Mouse (Mus musculus) heart, postnatal 0 days (tissue): ENCODE results near the gene Rnf135. TPM values are rescaled to one million over a fixed set of nuclear protein-coding genes. Genes with fewer than 3 reads are reported as not detected.

Experiments used
- ATAC-seq: fragments of 200-750 bp; cut with Nextera tagmentation; 2 replicates; pipeline ENCODE4 v1.8.0; 2017; ENCODE audit warnings: low read depth, moderate number of reproducible peaks, moderate library complexity; ENCODE audit not compliant: insufficient read depth
- DNase-seq: peaks from one replicate; pipeline ENCODE4 v3.0.0-alpha.2; 2016; ENCODE audit warnings: low spot score
- H3K27ac ChIP-seq: fragments of 300-500 bp; sonication (generic); 2 replicates; pipeline ENCODE4 v1.5.1; 2014; ENCODE audit warnings: low read depth, mild to moderate bottlenecking
- H3K27me3 ChIP-seq: fragments of 300-500 bp; sonication (generic); 2 replicates; pipeline ENCODE4 v1.6.1; 2014; ENCODE audit warnings: low read length, mixed read lengths; ENCODE audit not compliant: control insufficient read depth, insufficient read depth
- H3K36me3 ChIP-seq: fragments of 300-500 bp; sonication (generic); replicated peaks from 2 replicates; pipeline ENCODE4 v1.6.1; 2014; ENCODE audit warnings: low read length, mixed read lengths; ENCODE audit not compliant: control insufficient read depth, insufficient read depth
- H3K4me1 ChIP-seq: fragments of 300-500 bp; sonication (generic); 2 replicates; pipeline ENCODE4 v1.6.1; 2014; ENCODE audit warnings: antibody characterized with exemption; ENCODE audit not compliant: control insufficient read depth, insufficient read depth
- H3K4me2 ChIP-seq: fragments of 300-500 bp; sonication (generic); 2 replicates; pipeline ENCODE4 v1.6.1; 2014; ENCODE audit warnings: low read depth, mild to moderate bottlenecking, low read length, moderate library complexity
- H3K4me3 ChIP-seq: fragments of 300-500 bp; sonication (generic); 2 replicates; pipeline ENCODE4 v1.5.1; 2014; ENCODE audit warnings: low read depth, low read length
- H3K9ac ChIP-seq: fragments of 300-500 bp; sonication (generic); replicated peaks from 2 replicates; pipeline ENCODE4 v1.6.1; 2014; ENCODE audit warnings: low read depth, low read length, mixed read lengths
- H3K9me3 ChIP-seq: fragments of 300-500 bp; sonication (generic); replicated peaks from 2 replicates; pipeline ENCODE4 v1.6.1; 2016; ENCODE audit warnings: low read length; ENCODE audit not compliant: control insufficient read depth
- CTCF ChIP-seq: IDR thresholded peaks from 2 replicates; pipeline ENCODE4 v1.5.1; 2016; ENCODE audit warnings: antibody characterized with exemption, control low read depth, low read depth
- EP300 ChIP-seq: IDR thresholded peaks from 2 replicates; pipeline ENCODE4 v1.6.1; 2016; ENCODE audit warnings: antibody characterized with exemption, low read depth
- WGBS: fragments of 180-500 bp; shearing (Covaris S2); extraction: QIAGEN DNeasy Blood & Tissue Kit; methylation state at CpG from one replicate; pipeline ENCODE4 v1.1.7; 2014; 5-methylcytosine and 5-hydroxymethylcytosine counted together
- polyA plus RNA-seq: library from polyadenylated mRNA; unstranded; fragments of >200 nt; fragmentation: Nextera tagmentation; extraction: Ambion mirVana; gene quantifications from 2 replicates; pipeline ENCODE4 v1.2.1, GENCODE M21; 2015
- total RNA-seq: library from RNA; depleted of rRNA; stranded (reverse); fragments of >200 nt; gene quantifications from 2 replicates; pipeline ENCODE4 v1.2.3, GENCODE M21; 2014; ENCODE audit warnings: low replicate concordance

Rnf135 gene
- total and polyA plus RNA-seq, 2 experiments from 2014 or later, result 10.2 to 12.9 TPM

DNA sequence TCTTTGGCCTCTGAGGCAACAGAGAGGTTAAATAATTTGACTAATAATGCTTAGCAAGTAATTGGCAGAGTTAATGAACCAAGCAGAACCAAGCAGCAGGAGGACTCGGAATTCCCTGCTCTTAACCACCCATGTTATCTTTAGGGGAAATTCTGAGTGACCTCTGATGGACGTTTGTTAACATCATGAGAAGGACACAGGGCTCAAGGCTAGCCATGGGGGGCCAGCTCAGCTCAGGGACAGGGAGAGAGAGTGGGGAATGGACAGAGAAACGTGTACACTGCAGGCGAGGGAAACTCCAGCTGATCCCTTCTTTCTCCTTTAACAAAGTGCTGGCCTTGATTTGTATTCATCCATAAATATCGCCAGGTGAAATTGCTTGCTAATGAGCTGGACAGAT is 21.3 kb downstream of the Rnf135 start:
- no peak for DNase-seq
- Histone ChIP-seq H3K4me1 (peaks cover 4% of the 10 kb centered on the region), H3K9me3 (no peaks in the 10 kb centered on the region), H3K27me3 (no peaks in the 10 kb centered on the region), H3K27ac (no peak overlapping the region), H3K4me2 (no peak overlapping the region), H3K4me3 (no peak overlapping the region), H3K9ac (no peak overlapping the region), H3K36me3 (no peaks in the 10 kb centered on the region)
- WGBS, result 57% methylated on average over 5 of the region's 5 CpGs
- TF ChIP-seq EP300, result no peak
- TF ChIP-seq CTCF, result no peak
- ATAC-seq, result no peak

DNA sequence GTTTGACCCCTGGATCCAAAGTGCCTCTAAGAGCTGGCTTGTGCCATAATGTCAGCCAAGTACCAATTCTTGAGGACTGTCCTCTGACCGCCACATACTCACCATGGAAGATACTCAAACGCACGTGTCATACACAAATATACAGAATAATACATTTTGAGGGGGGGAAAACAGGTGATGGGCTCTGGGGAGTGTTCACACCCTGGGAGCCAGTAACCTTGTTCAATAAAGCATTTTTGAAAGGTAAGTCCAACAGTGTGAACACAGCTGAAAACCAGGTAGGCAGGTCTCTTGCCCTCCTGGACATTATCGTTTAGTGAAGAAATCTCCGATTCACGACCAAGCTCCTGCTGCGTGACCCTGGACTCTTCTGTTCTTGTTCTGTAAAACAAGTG is 24.8 kb downstream of the Rnf135 start:
- no peak overlapping the region for H3K27ac ChIP-seq
- H3K4me3 ChIP-seq, result no peak overlapping the region
- no peaks in the 10 kb centered on the region for H3K9me3 ChIP-seq
- 35% methylated on average over 7 of the region's 7 CpGs for WGBS
- DNase-seq, result no peak
- no peaks in the 10 kb centered on the region for H3K27me3 ChIP-seq
- H3K4me1 ChIP-seq, result peaks cover 10% of the 10 kb centered on the region
- H3K36me3 ChIP-seq, result no peaks in the 10 kb centered on the region
- TF ChIP-seq CTCF (no peak), EP300 (0 out of 2 replicates have a peak, but pooled peaks have one; percentile 16)
- H3K9ac ChIP-seq, result no peak overlapping the region
- no peak overlapping the region for H3K4me2 ChIP-seq
- no peak for ATAC-seq

DNA sequence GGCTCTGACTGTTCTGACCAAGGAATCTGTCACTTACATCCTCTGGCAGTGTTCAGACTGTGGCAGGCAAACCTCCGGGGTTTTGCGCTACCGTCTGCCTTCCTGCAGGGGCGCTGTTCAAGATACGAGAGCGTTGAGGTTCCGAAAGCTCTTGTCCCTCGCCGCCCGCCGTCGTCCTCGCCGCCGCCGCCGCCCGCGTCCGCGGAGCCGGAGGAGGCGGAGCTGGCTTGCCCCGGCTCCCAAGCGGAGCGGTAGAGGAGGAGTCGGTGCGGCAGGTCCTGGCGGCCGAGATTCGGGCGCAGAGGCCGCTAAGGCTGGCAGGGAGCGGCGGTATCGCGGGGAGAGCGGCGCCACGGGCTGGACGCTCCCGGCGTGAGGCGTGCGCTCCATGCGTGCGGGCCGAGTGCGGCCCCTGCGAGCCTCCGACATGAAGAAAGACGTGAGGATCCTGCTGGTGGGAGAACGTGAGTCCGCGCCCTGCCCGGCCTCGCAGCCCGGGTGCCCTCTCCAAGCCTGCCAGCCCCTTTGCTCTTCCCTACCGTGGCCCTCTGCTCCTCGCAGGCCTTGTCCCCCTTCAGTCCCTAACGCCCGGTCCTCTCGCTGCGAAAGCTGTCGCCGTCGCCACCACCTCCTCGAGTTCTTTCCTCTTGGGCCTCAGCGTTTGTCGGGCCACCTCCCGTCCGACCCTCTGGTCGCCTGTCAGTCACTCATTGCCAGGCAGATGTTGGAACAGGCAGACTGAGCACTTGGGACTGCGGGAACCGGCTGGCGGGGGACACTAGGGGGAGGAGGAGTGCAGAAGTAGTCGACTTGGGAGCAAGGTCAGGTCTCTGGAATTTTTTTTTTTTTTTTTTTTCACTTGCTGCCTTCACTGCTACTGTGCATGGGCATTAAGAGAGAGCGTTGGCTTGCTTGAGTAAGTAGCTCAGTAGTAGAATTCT is 25.5 kb downstream of the Rnf135 start, which contains the start of gene Rhot1:
TSS of gene Rhot1 (plus strand) at position 160 of the 941 bp plus-strand sequence.
- ATAC-seq (peak; percentile 93), DNase-seq (peak; percentile 92)
- Histone ChIP-seq H3K36me3 (peaks cover 4% of the 10 kb centered on the region; the same call in 1 of the 2 replicates), H3K4me3 (peak within 1 kb of the TSS; percentile 98), H3K4me2 (peak within 1 kb of the TSS; percentile 73), H3K27me3 (no peaks in the 10 kb centered on the region), H3K27ac (peak within 1 kb of the TSS; percentile 99), H3K9ac (peak within 1 kb of the TSS; percentile 97), H3K9me3 (no peaks in the 10 kb centered on the region), H3K4me1 (peaks cover 10% of the 10 kb centered on the region)
- TF ChIP-seq CTCF, result peak; percentile 87
- 0 out of 2 replicates have a peak, but pooled peaks have one; percentile 13 for TF ChIP-seq EP300
- under 1% methylated on average over 74 of the region's 78 CpGs for WGBS

DNA sequence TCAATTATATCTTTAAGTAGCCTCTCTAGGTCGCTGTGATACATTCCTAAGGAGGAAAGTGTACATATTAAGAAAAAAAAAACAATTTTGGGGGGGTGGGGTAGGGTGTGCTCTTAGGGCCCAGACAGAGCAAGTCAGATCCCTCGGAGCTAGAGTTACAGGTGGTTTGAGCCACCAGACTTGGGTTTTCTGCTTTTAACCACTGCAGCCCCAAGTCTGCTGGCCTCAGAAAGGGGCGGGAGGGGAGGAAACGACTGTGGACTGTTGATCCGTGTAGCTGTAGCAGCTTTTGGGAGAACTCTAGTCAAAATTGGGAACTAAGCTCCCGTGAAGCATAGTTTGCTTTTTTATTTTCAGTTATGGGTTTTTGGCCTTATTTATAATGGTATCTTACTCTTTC is 26.7 kb downstream of the Rnf135 start:
- peak overlapping the region; percentile 99; the same call in 1 of the 2 replicates for H3K27ac ChIP-seq
- H3K36me3 ChIP-seq, result peaks cover 12% of the 10 kb centered on the region
- DNase-seq (no peak), ATAC-seq (no peak)
- peak overlapping the region; percentile 98 for H3K4me3 ChIP-seq
- TF ChIP-seq CTCF (no peak), EP300 (no peak)
- no peaks in the 10 kb centered on the region for H3K9me3 ChIP-seq
- 31% methylated on average over 6 of the region's 6 CpGs for WGBS
- H3K4me2 ChIP-seq, result peak overlapping the region; percentile 73
- H3K27me3 ChIP-seq, result no peaks in the 10 kb centered on the region
- no peak overlapping the region; the same call in 1 of the 2 replicates for H3K9ac ChIP-seq
- peaks cover 10% of the 10 kb centered on the region for H3K4me1 ChIP-seq

DNA sequence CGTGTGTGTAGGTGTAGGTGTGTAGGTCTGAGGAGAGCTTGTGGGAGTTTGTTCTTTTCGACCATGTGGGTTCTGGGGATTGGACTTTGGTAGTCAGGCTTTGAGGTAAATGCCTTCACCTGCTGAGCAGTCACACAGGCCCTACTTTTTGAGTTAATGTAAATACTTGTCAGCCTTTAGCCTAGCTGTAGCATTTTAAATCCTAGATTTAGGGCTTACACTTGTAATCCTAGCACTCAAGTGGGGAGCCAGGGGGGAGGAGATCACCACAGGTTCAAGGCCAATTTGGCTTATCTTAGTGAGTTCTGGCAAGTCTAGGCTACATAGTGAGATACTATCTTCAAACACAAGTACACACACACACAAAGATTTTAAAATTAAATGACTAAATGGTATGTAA is 28.6 kb downstream of the Rnf135 start:
- Histone ChIP-seq H3K27ac (no peak overlapping the region), H3K27me3 (no peaks in the 10 kb centered on the region), H3K4me1 (peaks cover 10% of the 10 kb centered on the region), H3K4me3 (no peak overlapping the region), H3K36me3 (peaks cover 12% of the 10 kb centered on the region), H3K9me3 (no peaks in the 10 kb centered on the region), H3K4me2 (no peak overlapping the region), H3K9ac (no peak overlapping the region)
- ATAC-seq (no peak), DNase-seq (no peak)
- TF ChIP-seq EP300 (no peak), CTCF (no peak)
- 89% methylated on average over 2 of the region's 2 CpGs for WGBS
